Mouse (Mus musculus) liver, embryonic 16.5 days (tissue): Measurements from ENCODE around the gene Susd4. TPM values are rescaled to one million over a fixed set of nuclear protein-coding genes. Genes with fewer than 3 reads are reported as not detected.

Source experiments
- ATAC-seq: fragments of 200-750 bp; cut with Nextera tagmentation; 2 replicates; pipeline ENCODE4 v1.8.0; 2017; ENCODE audit warnings: low read depth, mild to moderate bottlenecking, moderate number of reproducible peaks, moderate library complexity
- H3K27ac ChIP-seq: fragments of 300-500 bp; sonication (generic); 2 replicates; pipeline ENCODE4 v1.5.1; 2014; ENCODE audit warnings: mild to moderate bottlenecking, low read length
- H3K27me3 ChIP-seq: fragments of 300-500 bp; sonication (generic); 2 replicates; pipeline ENCODE4 v1.6.1; 2014; ENCODE audit warnings: low read depth, low read length, mixed read lengths; ENCODE audit not compliant: control insufficient read depth, insufficient read depth
- H3K36me3 ChIP-seq: fragments of 300-500 bp; sonication (generic); 2 replicates; pipeline ENCODE4 v1.6.1; 2014; ENCODE audit warnings: mild to moderate bottlenecking; ENCODE audit not compliant: control insufficient read depth, insufficient read depth
- H3K4me1 ChIP-seq: fragments of 300-500 bp; sonication (generic); 2 replicates; pipeline ENCODE4 v1.6.1; 2014; ENCODE audit warnings: low read depth, low read length, mixed read lengths; ENCODE audit not compliant: control insufficient read depth
- H3K4me2 ChIP-seq: fragments of 300-500 bp; sonication (generic); 2 replicates; pipeline ENCODE4 v1.6.1; 2014; ENCODE audit warnings: low read depth, low read length, mixed read lengths
- H3K4me3 ChIP-seq: fragments of 300-500 bp; sonication (generic); 2 replicates; pipeline ENCODE4 v1.5.1; 2014; ENCODE audit warnings: low read depth, mild to moderate bottlenecking, low read length
- H3K9ac ChIP-seq: fragments of 300-500 bp; sonication (generic); 2 replicates; pipeline ENCODE4 v1.6.1; 2014; ENCODE audit warnings: low read depth, low read length
- H3K9me3 ChIP-seq: fragments of 300-500 bp; sonication (generic); replicated peaks from 2 replicates; pipeline ENCODE4 v1.6.1; 2016; ENCODE audit warnings: low read length; ENCODE audit not compliant: control insufficient read depth
- WGBS: fragments of 180-500 bp; shearing (Covaris S2); extraction: QIAGEN DNeasy Blood & Tissue Kit; methylation state at CpG from one replicate; pipeline ENCODE4 v1.1.7; 2014; ENCODE audit not compliant: insufficient replicate concordance; 5-methylcytosine and 5-hydroxymethylcytosine counted together
- polyA plus RNA-seq: library from polyadenylated mRNA; unstranded; fragments of >200 nt; fragmentation: Nextera tagmentation; extraction: Ambion mirVana; gene quantifications from 2 replicates; pipeline ENCODE4 v1.2.1, GENCODE M21; 2015

The Susd4 gene
- polyA plus RNA-seq, 1 experiment from 2014 or later = 0.73 TPM

GRCm38 (mm10) chr1:182779024-182779520 is 15.4 kb downstream of the Susd4 start:
- 70% methylated on average over 6 of the region's 6 CpGs for WGBS
- Histone ChIP-seq H3K9me3 (no peaks in the 10 kb centered on the region), H3K27me3 (no peaks in the 10 kb centered on the region), H3K9ac (no peak overlapping the region), H3K4me2 (no peak overlapping the region), H3K36me3 (no peaks in the 10 kb centered on the region), H3K4me1 (no peaks in the 10 kb centered on the region), H3K4me3 (no peak overlapping the region), H3K27ac (no peak overlapping the region)
- ATAC-seq = no peak

- Histone ChIP-seq H3K9ac (no peak overlapping the region), H3K4me1 (no peaks in the 10 kb centered on the region), H3K27ac (no peak overlapping the region), H3K36me3 (no peaks in the 10 kb centered on the region), H3K4me2 (no peak overlapping the region), H3K9me3 (no peaks in the 10 kb centered on the region), H3K27me3 (no peaks in the 10 kb centered on the region), H3K4me3 (no peak overlapping the region)
- no peak for ATAC-seq
- WGBS = 67% methylated on average over 7 of the region's 7 CpGs
These were observed 20.1 kb downstream of the Susd4 start for GRCm38 (mm10) chr1:182783774-182784173.

- H3K4me3 ChIP-seq = no peak overlapping the region
- H3K9ac ChIP-seq = no peak overlapping the region
- no peaks in the 10 kb centered on the region for H3K36me3 ChIP-seq
- no peak for ATAC-seq
- no peaks in the 10 kb centered on the region for H3K9me3 ChIP-seq
- H3K27ac ChIP-seq = no peak overlapping the region
- no peak overlapping the region for H3K4me2 ChIP-seq
- WGBS = 58% methylated on average over 3 of the region's 3 CpGs
- no peaks in the 10 kb centered on the region for H3K4me1 ChIP-seq
- H3K27me3 ChIP-seq = no peaks in the 10 kb centered on the region
These were observed 21.1 kb downstream of the Susd4 start for GRCm38 (mm10) chr1:182784784-182785183.

GRCm38 (mm10) chr1:182785504-182785903 is 21.8 kb downstream of the Susd4 start:
- WGBS = 65% methylated on average over 5 of the region's 5 CpGs

GRCm38 (mm10) chr1:182787030-182787429 is 23.4 kb downstream of the Susd4 start:
- Histone ChIP-seq H3K9me3 (no peaks in the 10 kb centered on the region), H3K4me1 (no peaks in the 10 kb centered on the region), H3K9ac (no peak overlapping the region), H3K36me3 (no peaks in the 10 kb centered on the region), H3K27me3 (no peaks in the 10 kb centered on the region), H3K4me3 (no peak overlapping the region), H3K27ac (no peak overlapping the region), H3K4me2 (no peak overlapping the region)
- ATAC-seq = no peak
- WGBS = 31% methylated on average over 7 of the region's 7 CpGs

More at GRCm38 (mm10) chr1:182785504-182785903, 21.8 kb downstream of the Susd4 start:
- Histone ChIP-seq H3K27ac (no peak overlapping the region), H3K9me3 (no peaks in the 10 kb centered on the region), H3K36me3 (no peaks in the 10 kb centered on the region), H3K4me2 (no peak overlapping the region), H3K27me3 (no peaks in the 10 kb centered on the region), H3K4me3 (no peak overlapping the region), H3K9ac (no peak overlapping the region), H3K4me1 (no peaks in the 10 kb centered on the region)
- no peak for ATAC-seq

GRCm38 (mm10) chr1:182788896-182789295 is 25.2 kb downstream of the Susd4 start:
- no peaks in the 10 kb centered on the region for H3K9me3 ChIP-seq
- no peak overlapping the region for H3K27ac ChIP-seq
- H3K9ac ChIP-seq = no peak overlapping the region
- H3K36me3 ChIP-seq = no peaks in the 10 kb centered on the region
- ATAC-seq = no peak
- H3K27me3 ChIP-seq = no peaks in the 10 kb centered on the region
- no peak overlapping the region for H3K4me2 ChIP-seq
- H3K4me3 ChIP-seq = no peak overlapping the region
- no peaks in the 10 kb centered on the region; the same call in 1 of the 2 replicates for H3K4me1 ChIP-seq
- WGBS = 49% methylated on average over 6 of the region's 6 CpGs

- Histone ChIP-seq H3K4me1 (no peaks in the 10 kb centered on the region; the same call in 1 of the 2 replicates), H3K4me2 (no peak overlapping the region), H3K9me3 (no peaks in the 10 kb centered on the region), H3K27me3 (no peaks in the 10 kb centered on the region), H3K27ac (no peak overlapping the region), H3K4me3 (no peak overlapping the region), H3K36me3 (no peaks in the 10 kb centered on the region), H3K9ac (no peak overlapping the region)
- WGBS = 10% methylated on average over 16 of the region's 16 CpGs
- no peak for ATAC-seq
These were observed 28.9 kb downstream of the Susd4 start for GRCm38 (mm10) chr1:182792521-182793071.

GRCm38 (mm10) chr1:182794221-182794620 is 30.6 kb downstream of the Susd4 start:
- Histone ChIP-seq H3K27ac (no peak overlapping the region), H3K27me3 (no peaks in the 10 kb centered on the region), H3K4me3 (no peak overlapping the region), H3K4me1 (no peaks in the 10 kb centered on the region; the same call in 1 of the 2 replicates), H3K36me3 (no peaks in the 10 kb centered on the region), H3K9ac (no peak overlapping the region), H3K9me3 (no peaks in the 10 kb centered on the region), H3K4me2 (no peak overlapping the region)
- no peak for ATAC-seq
- WGBS = 70% methylated on average over 10 of the region's 10 CpGs

GRCm38 (mm10) chr1:182794628-182795027 is 31.0 kb downstream of the Susd4 start:
- H3K27ac ChIP-seq = no peak overlapping the region
- no peaks in the 10 kb centered on the region for H3K27me3 ChIP-seq
- H3K9me3 ChIP-seq = no peaks in the 10 kb centered on the region
- H3K4me3 ChIP-seq = no peak overlapping the region
- ATAC-seq = no peak
- no peak overlapping the region for H3K4me2 ChIP-seq
- no peak overlapping the region for H3K9ac ChIP-seq
- no peaks in the 10 kb centered on the region for H3K36me3 ChIP-seq
- H3K4me1 ChIP-seq = no peaks in the 10 kb centered on the region; the same call in 1 of the 2 replicates
- 67% methylated on average over 9 of the region's 9 CpGs for WGBS
